Mouse (Mus musculus) gastrocnemius, postnatal 10 days (tissue): ENCODE results near the gene Entpd6. TPM values are rescaled to one million over a fixed set of nuclear protein-coding genes. Genes with fewer than 3 reads are reported as not detected.

Experiments
- DNase-seq: peaks from one replicate; pipeline ENCODE4 v3.0.0; 2021; ENCODE audit warnings: mixed read lengths
- long read RNA-seq, 2 experiments: library from polyadenylated mRNA; stranded (forward); transcript quantifications; one replicate each; pipeline ENCODE4 v2.0.0; 2021
- total RNA-seq, 2 experiments: library from RNA; stranded (reverse); gene quantifications; 2 replicates each; pipeline ENCODE4 v1.2.3; 2021

Gene Entpd6
- total RNA-seq: 1 to 10 TPM; 6.7 to 7.3 TPM
- long read RNA-seq, experiment 1, transcript Entpd6-201 (14 exons, 2,540 nt): major isoform, 11 of 19 reads
- long read RNA-seq, experiment 1, partial matches to known transcripts: 1 of 19 reads
- long read RNA-seq, experiment 1, other reads (novel, unspliced or antisense): 7 of 19 reads
- long read RNA-seq, experiment 2, partial matches to known transcripts: 2 of 14 reads
- long read RNA-seq, experiment 2, other reads (novel, unspliced or antisense): 8 of 14 reads

DNA sequence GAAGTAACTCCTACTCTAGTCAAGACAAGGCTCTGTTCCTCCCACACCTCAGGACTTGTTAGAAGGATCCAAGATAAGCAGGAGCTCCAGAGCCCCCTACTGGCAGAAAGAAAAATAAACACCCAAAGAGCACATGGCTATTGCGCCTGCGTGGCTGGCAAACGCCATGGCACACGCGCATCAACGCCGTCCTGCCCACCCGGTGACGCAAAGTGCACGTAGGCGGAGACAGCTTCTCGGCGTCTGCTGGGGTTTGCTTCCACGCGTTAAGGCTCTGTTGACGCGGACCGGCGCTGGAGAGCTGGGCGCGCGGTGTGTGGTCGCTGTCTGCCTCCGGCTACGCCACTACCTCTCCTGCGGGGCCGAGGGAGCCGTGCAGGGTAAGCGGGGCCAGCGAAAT, at the start of gene Entpd6:
Entpd6 (plus strand) TSS at position 189 of the 400 bp plus-strand sequence.
- peak; percentile 89 for DNase-seq

DNA sequence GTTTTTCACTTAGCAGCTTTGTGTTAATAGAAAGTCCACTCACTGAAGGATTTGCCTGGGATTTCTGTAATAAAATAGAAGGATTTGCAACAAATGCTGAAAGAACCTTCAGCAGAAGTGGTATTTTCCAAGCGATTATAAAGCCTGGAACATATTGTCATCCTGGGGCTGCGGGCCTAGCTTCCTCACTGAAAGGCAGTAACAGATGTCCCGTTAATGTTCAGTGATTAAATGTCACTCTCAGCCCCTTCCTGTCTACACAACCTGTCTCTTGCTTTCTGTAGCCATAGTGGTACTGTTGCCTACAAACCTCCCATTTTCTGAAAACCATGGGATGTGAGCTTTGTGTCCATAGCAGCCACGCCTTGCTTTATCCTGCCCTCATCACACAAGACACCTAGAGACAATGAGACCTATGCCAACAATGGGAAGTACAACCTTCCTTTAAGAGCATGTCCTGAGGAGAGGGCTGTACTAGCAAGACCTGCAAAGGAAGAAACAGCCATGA, 36.6 kb upstream of the Entpd6 start:
- DNase-seq: no peak

DNA sequence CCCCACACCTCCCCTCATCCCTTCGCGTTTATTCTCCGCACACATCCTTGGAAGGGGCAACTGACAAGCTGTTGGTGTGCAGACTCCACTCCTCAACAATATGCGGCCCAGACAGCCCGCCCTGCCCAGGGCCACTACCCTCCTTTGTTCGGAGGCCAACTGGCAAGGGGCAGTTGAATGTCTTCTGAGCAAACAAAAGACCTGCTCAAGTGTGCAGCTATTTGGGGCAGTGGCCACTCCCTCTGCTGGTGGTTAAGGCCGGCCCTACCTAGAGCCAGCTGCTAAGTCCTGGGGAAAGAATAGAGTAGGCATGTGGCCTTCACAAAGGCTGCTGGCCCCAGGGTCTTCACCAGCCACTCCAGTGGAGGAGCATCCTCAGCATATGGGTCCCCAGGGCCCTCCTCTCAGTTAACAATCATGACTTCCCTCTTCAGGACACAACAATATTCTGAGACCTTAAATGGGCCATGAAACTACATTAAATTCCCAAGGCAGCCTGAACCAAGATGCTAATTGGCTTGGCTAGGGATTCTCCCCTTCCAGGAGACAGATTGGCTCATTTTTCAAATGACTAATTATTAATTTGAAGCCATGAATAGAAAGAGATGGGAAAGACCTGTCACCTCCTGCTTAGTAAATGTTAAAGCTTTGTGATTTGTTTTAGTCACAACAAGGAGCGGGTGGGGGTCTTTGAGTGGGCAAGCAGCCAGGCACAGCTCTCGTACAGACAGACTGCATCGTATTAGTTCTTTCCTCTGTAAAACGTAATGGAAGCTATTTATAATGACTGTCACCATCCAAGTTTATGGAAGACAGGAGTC, 12.9 kb upstream of the Entpd6 start:
- no peak for DNase-seq

DNA sequence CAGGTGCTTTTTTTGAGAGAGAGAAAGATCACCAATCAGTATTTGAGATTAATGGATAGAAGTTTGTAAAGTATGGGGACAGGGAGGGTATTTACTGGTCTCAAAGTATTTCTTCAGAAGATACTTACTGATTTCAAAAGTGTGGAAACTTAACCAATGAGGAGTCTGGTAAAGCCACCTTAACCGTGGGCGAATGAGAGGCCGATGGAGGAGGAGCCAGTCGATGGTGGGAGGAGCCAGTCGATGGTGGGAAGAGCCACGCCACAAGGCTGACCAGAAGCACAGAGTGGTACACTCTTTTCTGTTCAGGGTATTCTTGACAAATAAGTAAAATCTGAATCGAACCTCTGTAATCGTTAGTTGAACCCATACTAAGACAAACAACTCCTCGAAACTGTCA, 11.0 kb upstream of the Entpd6 start:
- no peak for DNase-seq

DNA sequence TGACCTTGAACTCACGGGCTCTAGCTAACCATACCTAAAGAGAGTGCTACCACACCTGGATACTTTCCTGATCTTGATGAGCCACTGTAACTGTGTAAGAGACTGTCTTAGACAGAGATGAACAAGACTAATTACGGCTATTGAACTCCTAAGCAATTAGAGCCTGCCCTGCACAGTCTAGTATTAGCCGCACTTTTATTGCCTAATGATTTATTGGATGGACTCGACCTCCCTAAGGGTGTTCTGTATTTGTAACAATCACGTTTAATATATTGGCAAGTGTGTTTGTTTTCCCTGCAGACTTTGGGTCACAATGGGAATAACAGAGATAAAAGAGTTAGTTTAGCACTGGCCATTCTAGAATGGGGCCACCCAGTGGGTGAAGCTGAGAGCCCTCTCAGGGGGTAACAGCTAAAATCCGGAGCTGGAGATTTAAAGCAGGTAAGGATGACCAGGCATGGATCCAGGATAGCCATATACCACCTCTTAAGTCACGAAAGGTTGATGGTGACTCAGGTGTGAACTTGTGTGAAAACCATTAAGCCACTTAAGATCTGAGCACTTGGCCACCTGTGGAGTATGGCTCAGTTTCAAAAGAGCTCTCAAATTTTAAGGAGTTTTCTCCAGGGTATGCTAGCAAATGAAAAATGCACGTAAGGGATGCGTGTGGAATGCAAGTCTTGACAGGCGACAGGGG, 8.5 kb upstream of the Entpd6 start:
- DNase-seq: no peak

DNA sequence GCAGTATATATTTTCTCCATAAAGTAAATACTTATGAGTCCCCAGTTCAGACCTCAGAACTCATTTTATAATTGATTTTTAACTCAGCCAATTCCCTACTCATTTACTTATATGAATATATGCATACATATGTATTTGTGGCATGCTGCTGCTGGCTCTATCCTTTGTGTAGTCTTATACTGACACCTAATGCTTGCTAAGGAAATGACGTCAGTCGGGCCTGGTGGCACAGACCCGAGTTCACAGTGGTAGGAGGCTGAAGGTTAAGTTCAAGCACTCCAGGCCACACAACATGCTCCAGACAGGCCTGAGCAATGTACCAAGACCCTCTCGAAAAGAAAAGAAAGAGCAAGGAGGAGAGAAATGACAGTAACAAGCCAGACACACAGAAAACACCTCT, 7.4 kb upstream of the Entpd6 start:
- DNase-seq: no peak

DNA sequence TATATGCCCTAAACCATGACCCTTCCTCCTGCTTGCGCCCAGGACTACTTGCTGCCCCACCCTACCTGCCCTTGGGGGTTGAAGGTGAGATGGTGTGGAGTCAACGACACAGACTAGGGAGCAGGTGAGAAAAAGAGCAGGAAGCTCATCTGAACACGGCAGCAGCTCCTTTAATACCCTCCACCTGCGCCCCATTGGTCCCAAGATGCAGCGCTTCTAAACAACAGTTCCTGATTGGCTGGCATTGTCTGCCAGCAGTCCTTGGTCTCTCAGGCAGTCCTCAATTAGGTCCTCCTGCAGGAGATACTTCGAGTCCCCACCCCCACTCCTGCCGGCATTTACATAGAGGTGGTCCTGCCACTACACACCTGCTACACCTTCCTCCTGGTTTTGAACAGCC, 3.8 kb upstream of the Entpd6 start:
- DNase-seq: no peak

DNA sequence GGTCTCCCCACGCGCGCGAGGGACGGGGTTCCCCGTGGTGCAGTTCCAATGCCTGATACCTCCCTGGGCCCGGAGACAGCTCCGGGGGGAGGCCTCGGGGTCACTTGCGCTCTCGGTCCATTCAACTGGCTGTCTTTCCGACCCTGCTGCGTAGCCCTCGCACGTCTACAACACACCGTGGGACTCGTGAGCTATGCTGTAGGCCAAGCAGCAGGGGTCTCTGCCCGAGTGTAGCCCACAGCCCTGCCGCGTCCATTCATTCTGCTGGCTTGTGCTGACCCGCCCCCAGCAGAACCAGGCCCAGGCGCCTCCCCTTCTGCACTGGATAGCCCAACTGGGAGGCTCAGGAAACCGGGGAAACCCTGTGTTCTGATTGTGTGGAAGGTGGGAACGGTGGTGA, 441 bp downstream of the Entpd6 start:
- no peak for DNase-seq

DNA sequence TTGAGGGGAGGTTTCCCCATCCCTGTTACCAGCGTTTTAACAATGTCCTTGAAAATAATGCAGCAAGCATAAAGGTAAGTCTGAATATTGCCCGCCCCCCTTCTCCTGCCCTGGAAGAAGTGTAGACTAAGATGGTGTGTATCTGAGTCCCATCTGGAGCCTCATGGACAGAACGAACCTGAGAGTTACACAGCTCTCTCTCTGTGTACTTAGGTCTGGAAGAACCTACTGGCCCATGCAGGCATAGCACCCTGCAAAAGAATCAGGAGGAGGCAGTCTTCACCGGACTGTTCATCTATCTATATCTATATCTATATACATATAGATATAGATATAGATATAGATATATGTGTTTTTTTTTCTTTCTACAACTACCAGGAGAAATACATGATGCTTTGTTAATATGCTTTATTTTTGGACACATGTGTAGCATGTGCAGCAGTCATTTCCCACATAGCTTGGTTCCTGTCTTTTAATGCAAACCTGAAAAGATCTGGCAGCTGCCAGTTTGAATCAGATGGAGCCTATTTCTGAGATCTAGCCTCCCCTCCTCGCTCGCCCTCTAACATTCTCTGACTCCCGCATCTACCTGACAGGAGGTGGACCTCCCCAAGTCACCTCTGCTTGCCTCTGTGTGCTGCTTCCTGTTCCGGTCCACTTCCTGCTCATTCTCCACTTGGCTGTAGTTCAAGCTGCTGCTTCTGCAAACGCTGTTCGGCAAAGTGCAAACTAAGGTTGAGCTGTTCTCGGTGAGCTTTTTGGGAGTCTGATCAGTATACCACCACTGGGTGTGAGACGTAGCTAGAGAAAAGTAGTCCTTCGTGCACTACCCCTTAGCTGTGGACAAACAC, 1.5 kb downstream of the Entpd6 start:
- no peak for DNase-seq

DNA sequence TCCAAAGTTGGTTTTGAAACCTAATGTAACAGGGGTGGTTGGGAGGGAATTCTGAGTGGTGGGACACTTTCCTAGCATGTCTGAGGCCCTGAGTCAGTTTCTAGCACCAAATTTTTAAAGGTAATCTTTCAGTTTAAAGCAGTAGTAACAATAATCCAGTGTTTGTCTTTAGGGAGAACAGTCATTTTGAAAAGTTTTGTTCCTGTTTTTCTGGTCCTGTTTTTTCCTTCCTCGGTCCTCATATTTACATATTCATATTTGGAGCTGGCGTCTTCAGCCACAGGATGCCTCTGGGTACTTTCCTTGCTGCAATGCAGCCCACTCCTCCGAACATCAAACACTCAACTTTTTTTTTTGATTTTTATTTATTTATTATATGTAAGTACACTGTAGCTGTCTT, 6.2 kb downstream of the Entpd6 start:
- no peak for DNase-seq

DNA sequence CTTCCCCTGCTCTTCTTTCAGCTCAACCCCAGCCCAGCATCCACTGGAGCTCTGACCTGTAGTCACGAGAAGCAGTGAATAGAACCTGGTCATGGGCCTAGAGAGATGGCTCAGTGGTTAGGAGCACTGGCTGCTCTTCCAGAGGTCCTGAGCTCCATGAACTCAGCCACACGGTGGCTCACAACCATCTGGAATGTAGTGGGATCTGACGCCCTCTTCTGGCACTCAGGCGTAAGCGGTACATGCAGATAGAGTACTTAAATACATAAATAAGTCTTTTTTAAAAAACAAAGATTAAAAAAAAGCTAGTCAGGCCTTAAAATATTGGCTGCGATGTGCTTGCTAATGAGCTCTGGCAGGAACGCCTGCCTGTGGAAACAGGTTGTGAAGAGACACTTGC, 12.6 kb downstream of the Entpd6 start:
- DNase-seq: no peak

DNA sequence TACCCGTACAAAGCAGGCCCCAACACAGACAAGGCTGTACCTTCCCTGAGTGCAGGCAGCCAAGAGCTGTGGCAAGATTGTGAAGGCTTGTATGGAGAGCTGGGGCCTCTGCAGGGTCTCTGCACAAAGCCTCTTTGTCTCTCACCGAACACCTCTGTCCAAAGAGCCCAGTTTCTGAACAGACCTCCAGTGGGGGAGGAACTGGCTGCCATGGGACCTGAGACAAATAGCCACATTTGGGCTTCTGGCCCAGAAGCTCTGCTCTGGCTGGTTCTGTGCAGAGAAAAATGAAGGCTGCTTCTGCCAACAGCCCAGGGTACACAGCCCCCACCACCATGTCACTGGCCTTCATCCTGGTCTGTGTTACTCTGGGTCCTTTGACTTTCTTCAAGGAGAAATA, 16.8 kb downstream of the Entpd6 start:
- no peak for DNase-seq

DNA sequence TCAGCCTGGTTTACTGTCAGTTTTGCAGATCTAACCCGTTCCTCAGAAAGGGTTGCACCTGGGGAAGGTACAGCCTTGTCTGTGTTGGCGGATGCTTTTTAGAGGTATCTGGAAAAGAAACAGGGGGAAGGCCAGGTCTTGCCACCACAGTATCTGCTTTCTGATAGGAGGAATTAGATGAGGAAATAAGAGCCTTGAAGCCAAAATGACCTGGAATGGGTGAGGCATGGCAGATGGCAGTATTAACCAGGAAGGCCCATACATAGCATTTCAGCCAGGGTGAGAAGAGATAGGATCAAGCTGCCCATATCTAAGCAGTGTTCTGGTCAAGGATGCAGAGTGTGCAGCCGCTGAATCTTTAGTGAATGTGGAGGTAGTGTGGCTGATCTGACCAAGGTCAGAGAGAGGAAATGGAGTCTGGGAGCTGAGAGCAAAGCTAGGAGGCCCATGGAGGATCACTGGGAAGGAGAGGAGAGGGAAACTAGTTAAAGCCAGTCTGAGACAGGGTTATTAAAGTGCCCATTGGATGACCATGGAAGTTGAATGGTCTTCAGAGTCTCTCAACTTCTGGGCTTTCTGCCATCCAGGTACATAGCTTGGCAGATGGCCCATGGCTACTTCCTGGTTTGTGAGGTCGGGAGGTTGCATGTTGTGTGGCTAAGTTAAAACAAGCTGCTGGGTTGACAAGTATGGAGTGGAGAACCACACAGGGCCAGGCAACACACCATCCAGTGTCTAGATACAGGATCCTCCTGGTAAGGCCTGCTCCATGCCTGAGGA, 17.4 kb downstream of the Entpd6 start:
- DNase-seq: no peak

DNA sequence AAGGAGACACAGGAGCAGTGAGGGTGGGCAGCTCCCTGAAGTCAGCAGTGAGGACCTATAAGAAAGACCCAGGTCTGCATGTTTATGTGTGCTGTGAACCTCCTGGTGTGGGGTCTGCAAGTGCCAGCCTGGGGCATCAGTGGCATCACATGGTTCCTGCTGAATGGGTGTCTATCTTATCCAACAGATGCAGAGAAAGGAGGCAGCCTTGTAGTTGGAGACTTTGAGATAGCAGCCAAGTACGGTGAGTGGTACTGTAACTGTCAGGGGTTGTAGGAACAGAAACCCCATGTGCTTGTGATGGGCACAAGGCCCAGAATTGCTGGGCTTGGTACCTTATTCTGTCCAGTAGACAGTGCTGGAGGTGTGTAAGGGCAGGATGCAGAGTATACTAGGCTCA, 19.8 kb downstream of the Entpd6 start:
- no peak for DNase-seq

DNA sequence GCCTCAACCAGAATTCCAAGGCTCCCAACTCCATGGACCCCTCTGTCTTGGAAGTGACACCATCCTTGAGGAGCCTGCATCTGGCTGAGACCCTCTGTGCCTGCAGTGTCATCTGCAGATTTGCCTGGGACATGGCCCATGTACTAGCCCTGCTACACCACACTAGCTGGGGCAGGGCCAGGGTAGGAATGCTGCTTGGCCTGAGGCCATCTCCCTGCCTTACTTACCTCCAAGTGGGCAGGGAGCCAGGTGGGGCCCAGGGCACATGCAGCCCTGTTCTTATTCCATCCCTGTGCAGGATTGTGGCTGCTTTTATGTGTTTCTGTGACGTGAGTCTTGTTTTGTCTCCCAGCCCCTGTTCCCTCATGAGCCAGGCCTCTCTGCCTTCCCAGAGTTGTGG, 21.9 kb downstream of the Entpd6 start:
- DNase-seq: peak; percentile 60

DNA sequence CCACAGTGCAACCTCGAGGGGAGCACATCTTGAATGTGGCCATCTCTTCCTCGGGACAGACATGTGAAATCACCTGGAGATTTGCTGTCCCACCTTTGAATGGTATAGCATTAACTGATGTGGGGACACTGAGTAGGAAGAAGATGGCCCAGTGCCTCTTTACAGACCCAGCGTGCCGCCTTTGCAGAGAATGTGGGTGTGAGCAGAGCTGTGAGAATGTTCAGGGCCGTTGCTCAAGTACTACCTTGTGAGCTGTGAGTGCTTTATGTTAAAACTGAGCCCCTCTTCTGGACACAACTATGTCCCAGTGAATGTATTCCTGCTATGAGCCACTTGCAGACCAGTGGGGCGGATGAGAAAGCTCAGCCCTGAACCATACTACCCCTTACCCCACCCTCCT, 22.3 kb downstream of the Entpd6 start:
- no peak for DNase-seq

DNA sequence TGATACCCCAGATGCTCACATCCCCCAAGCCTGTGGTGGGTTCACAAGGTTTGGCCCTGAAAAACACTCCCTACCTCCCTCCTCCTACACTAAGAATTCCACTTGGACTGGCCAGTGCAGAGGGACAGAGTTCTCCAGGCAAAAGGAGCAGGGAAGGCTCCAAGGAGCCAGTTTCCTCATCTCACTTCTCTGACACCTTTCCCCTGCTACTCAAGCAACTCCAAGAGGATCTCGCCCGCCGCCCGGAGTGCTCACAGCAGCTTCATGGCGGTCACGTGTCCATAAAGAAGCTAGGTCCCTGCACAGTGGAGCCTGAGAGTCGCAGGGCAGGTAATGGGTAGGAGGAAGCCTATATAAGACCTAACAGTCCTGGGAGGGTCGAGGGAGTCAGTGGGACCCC, 23.2 kb downstream of the Entpd6 start:
- DNase-seq: no peak

DNA sequence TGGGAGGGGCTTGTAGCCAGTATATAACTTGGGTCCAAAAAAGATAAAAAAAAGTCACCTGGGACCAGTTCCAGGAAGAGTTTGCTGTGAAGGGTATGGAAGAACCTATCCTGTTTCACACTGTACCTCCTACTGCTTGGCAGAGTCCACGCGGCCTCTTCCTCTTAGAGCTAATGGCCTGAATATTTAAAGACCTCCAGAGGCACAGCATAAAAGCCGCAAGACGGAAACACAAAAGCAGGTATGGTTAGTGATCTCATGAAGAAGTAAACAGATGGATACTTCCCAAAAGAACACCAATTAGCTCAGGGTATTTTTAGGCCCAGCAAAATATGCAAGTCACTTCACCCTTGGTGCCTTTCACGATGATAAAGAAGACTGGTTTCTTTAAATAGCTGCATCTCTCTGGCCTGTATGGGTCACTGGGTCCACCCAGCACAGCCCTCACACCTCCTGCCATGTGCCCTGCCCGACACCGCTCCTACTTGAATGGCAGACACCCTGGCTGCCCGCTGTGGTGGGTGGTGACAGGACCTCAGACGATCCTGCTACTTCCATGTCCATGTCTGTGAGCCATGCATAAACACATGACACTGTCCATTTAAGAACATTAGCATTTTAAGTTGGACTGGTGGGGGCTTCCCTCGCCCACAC, 23.8 kb downstream of the Entpd6 start:
- no peak for DNase-seq

DNA sequence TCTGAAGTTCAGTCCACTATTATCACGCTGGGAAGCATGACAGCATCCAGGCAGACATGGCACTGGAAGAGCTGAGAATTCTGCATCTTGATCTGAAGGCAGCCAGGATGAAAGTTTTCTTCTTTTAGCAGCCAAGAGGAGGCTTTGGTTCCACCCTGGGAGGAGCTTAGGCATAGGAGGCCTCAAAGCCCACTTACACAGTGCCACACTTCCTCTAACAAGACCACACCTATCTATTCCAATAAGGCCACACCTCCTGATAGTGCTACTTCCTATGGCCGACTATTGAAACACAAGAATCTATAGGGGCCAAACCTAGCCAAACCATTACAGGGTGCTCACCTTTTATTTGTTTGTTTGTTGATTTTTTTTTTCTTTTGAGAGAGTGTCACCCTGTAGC, 34.0 kb downstream of the Entpd6 start:
- no peak for DNase-seq

DNA sequence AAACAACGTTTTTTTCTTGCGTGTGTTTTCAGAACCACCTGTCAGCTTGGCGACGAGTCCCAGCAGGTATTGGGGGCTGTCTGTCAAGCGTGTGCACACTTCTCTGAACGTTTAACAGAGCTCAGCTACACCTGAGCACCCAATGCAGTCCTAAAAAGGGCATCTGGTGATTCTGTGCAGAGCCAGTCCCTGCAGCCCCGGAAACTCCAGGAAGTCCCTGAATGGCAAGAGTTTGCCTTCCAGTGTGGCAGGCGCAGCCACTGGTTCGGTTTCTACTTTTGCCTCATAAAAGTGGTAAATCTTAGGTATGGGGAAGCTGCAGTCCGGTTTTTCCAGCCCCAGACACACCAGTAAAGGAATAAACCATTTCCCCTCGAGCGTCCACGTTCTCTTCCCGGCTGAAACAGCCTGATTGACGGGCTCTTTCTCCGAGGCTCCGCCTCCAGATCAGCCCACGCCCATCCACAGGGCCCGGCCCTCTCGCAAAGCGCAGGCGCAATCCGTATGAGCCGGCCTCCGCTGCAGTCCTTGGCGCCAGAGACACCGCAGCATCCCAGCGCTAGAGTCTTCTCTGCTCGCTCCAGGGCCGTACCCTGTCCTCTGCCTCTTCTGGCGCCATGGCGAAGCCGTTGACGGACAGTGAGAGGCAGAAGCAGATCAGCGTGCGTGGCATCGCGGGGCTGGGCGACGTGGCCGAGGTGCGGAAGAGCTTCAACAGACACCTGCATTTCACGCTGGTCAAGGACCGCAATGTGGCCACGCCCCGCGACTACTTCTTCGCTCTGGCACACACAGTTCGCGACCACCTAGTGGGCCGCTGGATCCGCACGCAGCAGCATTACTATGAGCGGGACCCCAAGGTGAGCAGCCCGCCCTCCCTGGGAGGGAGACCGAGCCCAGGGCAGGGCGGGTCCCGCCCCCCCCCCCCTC, 37.7 kb downstream of the Entpd6 start, which contains the start of gene Pygb:
Pygb (plus strand) TSS at position 485 of the 930 bp plus-strand sequence.
- peak; percentile 83 for DNase-seq
